Mouse (Mus musculus) liver, embryonic 13.5 days (tissue): Measurements from ENCODE around the gene Ifit1bl1. TPM values are rescaled to one million over a fixed set of nuclear protein-coding genes. Genes with fewer than 3 reads are reported as not detected.

ENCODE experiments used
- polyA plus RNA-seq: library from polyadenylated mRNA; unstranded; fragments of >200 nt; fragmentation: Nextera tagmentation; extraction: Ambion mirVana; gene quantifications from 2 replicates; pipeline ENCODE4 v1.2.1, GENCODE M21; 2015

Ifit1bl1 gene
- polyA plus RNA-seq, 1 experiment from 2014 or later = 0.17 TPM

Other genes with a start within 250 kb of the Ifit1bl1 start
- 0.21 and 0.56 TPM in 2 replicates for gene Ch25h, start 126.8 kb downstream of the Ifit1bl1 start, polyA plus RNA-seq
- gene Lipa, start 74.5 kb downstream of the Ifit1bl1 start, polyA plus RNA-seq = 34.1 and 45.0 TPM in 2 replicates
- 3.0 and 3.8 TPM in 2 replicates for gene Ifit2, start 51.3 kb downstream of the Ifit1bl1 start, polyA plus RNA-seq
- 1.7 and 2.0 TPM in 2 replicates for gene Ifit3, start 18.4 kb downstream of the Ifit1bl1 start, polyA plus RNA-seq
- gene Ifit3b, start 6.0 kb upstream of the Ifit1bl1 start, polyA plus RNA-seq = 0.38 and 0.58 TPM in 2 replicates
- gene Ifit1bl2, start 38.8 kb upstream of the Ifit1bl1 start, polyA plus RNA-seq = 0.02 and 0.03 TPM in 2 replicates
- 0.85 and 1.3 TPM in 2 replicates for gene Ifit1, start 38.9 kb upstream of the Ifit1bl1 start, polyA plus RNA-seq
- gene Slc16a12, start 145.3 kb upstream of the Ifit1bl1 start, polyA plus RNA-seq = 8.1 and 10.5 TPM in 2 replicates